Mouse (Mus musculus) embryonic facial prominence, embryonic 11.5 days (tissue): ENCODE measurements at regions not wholly inside any gene's neighbourhood (a gene's known extent, or its start where the extent isn't known, plus 50 kb on each side); places are given as distances from the start of the nearest gene placed in this dataset.

ENCODE experiments used
- ATAC-seq: fragments of 200-750 bp; cut with Nextera tagmentation; replicated peaks from 2 replicates; pipeline ENCODE4 v1.8.0; 2017; ENCODE audit warnings: low read depth; ENCODE audit not compliant: insufficient number of reproducible peaks, low FRiP score, low TSS enrichment
- DNase-seq: peaks from one replicate; pipeline ENCODE4 v3.0.0-alpha.2; 2015; ENCODE audit warnings: low spot score
- H3K27ac ChIP-seq: fragments of 300-500 bp; sonication (generic); replicated peaks from 2 replicates; pipeline ENCODE4 v1.5.1; 2014; ENCODE audit warnings: mild to moderate bottlenecking, low read depth, low read length, control low read depth
- H3K27me3 ChIP-seq: fragments of 300-500 bp; sonication (generic); 2 replicates; pipeline ENCODE4 v1.6.1; 2014; ENCODE audit warnings: mild to moderate bottlenecking, low read length, moderate library complexity, mixed read lengths; ENCODE audit not compliant: control insufficient read depth, insufficient read depth
- H3K36me3 ChIP-seq: fragments of 300-500 bp; sonication (generic); replicated peaks from 2 replicates; pipeline ENCODE4 v1.6.1; 2014; ENCODE audit warnings: low read depth, mild to moderate bottlenecking, low read length, moderate library complexity, mixed read lengths; ENCODE audit not compliant: control insufficient read depth, insufficient read depth
- H3K4me1 ChIP-seq: fragments of 300-500 bp; sonication (generic); 2 replicates; pipeline ENCODE4 v1.6.1; 2014; ENCODE audit warnings: low read length, mixed read lengths; ENCODE audit not compliant: control insufficient read depth, insufficient read depth
- H3K4me2 ChIP-seq: fragments of 300-500 bp; sonication (generic); 2 replicates; pipeline ENCODE4 v1.6.1; 2014; ENCODE audit warnings: low read depth, mild to moderate bottlenecking, control low read depth, low read length, moderate library complexity
- H3K4me3 ChIP-seq: fragments of 300-500 bp; sonication (generic); 2 replicates; pipeline ENCODE4 v1.5.1; 2014; ENCODE audit warnings: low read depth, low read length, control low read depth
- H3K9ac ChIP-seq: fragments of 300-500 bp; sonication (generic); replicated peaks from 2 replicates; pipeline ENCODE4 v1.6.1; 2014; ENCODE audit warnings: mild to moderate bottlenecking, control low read depth, low read length
- H3K9me3 ChIP-seq: fragments of 300-500 bp; sonication (generic); replicated peaks from 2 replicates; pipeline ENCODE4 v1.6.1; 2016; ENCODE audit warnings: mild to moderate bottlenecking, low read length, inconsistent platforms, mixed read lengths; ENCODE audit not compliant: control insufficient read depth
- WGBS: fragments of 180-500 bp; shearing (Covaris S2); extraction: QIAGEN DNeasy Blood & Tissue Kit; methylation state at CpG from one replicate; pipeline ENCODE4 v1.1.7; 2014; 5-methylcytosine and 5-hydroxymethylcytosine counted together

DNA sequence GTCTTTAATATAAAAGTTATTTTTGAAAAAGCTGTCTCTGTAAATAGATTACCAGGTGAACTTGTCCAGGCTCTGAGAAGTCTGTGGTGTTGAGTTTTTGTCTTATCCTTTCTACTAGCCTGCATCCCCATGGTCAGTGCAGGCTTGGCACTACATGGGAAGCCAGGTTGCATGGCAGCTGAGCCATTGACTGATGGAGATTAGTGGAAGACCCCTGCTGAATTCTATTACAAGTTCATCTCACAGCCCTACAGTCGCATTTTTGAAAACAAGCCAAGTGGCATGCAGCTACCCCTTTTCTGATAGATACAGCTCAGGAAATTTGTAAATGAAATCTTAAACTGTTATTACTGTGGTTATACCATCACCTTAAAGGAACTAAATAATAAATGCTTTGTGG lies 101.2 kb upstream of the Fam184a start:
- 86% methylated on average over 1 of the region's 1 CpGs for WGBS
- no peak for ATAC-seq

DNA sequence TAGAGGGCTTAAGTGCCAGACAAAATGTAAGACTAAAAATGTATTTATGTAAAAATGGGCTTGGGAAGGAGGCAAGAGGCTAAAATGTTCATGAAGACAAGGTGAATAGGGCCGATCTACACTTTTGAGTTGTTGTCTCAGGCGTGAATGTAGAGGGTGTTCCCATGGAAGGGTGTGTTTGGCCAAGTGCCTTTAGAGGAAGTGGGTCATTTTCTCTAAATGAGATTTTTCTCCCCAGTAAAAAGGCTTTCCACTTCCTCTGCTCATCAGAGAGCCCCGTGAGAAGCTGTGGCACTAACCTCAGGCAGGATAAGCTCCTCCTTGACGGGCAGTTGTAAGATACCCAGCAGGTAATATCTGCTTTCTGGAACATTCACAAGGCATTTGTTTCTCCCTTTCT lies 99.6 kb upstream of the Fam184a start:
- WGBS: 74% methylated on average over 4 of the region's 4 CpGs
- H3K4me2 ChIP-seq: no peak overlapping the region
- no peak for ATAC-seq

More for the DNA sequence above, 101.2 kb upstream of the Fam184a start:
- H3K9ac ChIP-seq: no peak overlapping the region
- H3K9me3 ChIP-seq: no peaks in the 10 kb centered on the region
- no peaks in the 10 kb centered on the region for H3K27me3 ChIP-seq
- no peak overlapping the region for H3K27ac ChIP-seq
- H3K4me1 ChIP-seq: no peaks in the 10 kb centered on the region
- no peak overlapping the region for H3K4me3 ChIP-seq
- H3K36me3 ChIP-seq: no peaks in the 10 kb centered on the region
- H3K4me2 ChIP-seq: no peak overlapping the region
- DNase-seq: no peak

GRCm38 (mm10) chr10:53813244-53813620 lies 62.3 kb upstream of the Fam184a start:
- ATAC-seq (no peak), DNase-seq (no peak)
- Histone ChIP-seq H3K4me3 (no peak overlapping the region), H3K9ac (no peak overlapping the region), H3K27ac (no peak overlapping the region), H3K4me1 (no peaks in the 10 kb centered on the region), H3K9me3 (no peaks in the 10 kb centered on the region), H3K4me2 (no peak overlapping the region), H3K36me3 (no peaks in the 10 kb centered on the region), H3K27me3 (no peaks in the 10 kb centered on the region)
- WGBS: 75% methylated on average over 2 of the region's 2 CpGs

More for the DNA sequence above, 99.6 kb upstream of the Fam184a start:
- no peak overlapping the region for H3K27ac ChIP-seq
- no peak for DNase-seq
- H3K4me1 ChIP-seq: no peaks in the 10 kb centered on the region
- H3K36me3 ChIP-seq: no peaks in the 10 kb centered on the region
- no peaks in the 10 kb centered on the region for H3K27me3 ChIP-seq
- H3K4me3 ChIP-seq: no peak overlapping the region
- H3K9ac ChIP-seq: no peak overlapping the region
- H3K9me3 ChIP-seq: no peaks in the 10 kb centered on the region

GRCm38 (mm10) chr10:53812597-53813243 lies 61.8 kb upstream of the Fam184a start:
- H3K4me3 ChIP-seq: no peak overlapping the region
- H3K27ac ChIP-seq: no peak overlapping the region
- peak; percentile 81 for DNase-seq
- H3K36me3 ChIP-seq: no peaks in the 10 kb centered on the region
- H3K9me3 ChIP-seq: no peaks in the 10 kb centered on the region
- no peaks in the 10 kb centered on the region for H3K27me3 ChIP-seq
- H3K4me2 ChIP-seq: no peak overlapping the region
- ATAC-seq: no peak
- no peaks in the 10 kb centered on the region for H3K4me1 ChIP-seq
- WGBS: 39% methylated on average over 7 of the region's 7 CpGs
- H3K9ac ChIP-seq: no peak overlapping the region

DNA sequence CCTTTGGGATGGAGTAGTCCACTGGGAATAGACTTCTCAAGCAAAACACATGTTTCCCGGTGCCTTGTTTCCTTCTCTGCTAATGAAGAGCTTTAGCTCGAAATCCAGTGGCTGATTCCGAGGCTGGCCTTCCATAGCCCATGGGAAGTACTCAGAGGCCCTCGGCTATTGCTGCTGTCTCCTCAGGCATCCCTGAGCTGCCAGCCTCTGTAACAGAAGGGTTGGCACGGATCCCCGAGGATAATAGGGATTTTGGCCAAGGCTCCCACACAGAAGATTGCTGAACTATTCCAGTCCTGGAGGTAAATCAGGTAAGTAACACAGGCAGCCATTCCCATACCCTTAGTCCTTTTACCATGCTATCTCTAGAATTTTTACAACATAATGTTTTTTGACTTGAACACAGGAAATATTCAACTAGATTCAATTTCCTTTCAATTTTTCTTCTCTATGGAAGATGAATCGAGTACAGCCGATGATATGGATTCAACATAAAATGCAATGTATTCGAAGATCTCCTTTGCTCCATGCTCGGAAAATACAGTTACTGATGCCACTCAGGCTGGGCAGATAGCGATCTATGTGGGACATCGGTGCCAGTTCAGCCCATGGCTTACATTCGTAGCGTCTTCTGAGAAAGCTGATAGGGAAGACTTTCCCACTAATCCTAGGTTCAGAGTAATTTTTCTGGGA lies 61.1 kb upstream of the Fam184a start:
- Histone ChIP-seq H3K27me3 (no peaks in the 10 kb centered on the region), H3K4me2 (no peak overlapping the region), H3K4me3 (no peak overlapping the region), H3K27ac (no peak overlapping the region), H3K4me1 (no peaks in the 10 kb centered on the region), H3K9ac (no peak overlapping the region), H3K9me3 (no peaks in the 10 kb centered on the region), H3K36me3 (no peaks in the 10 kb centered on the region)
- ATAC-seq: no peak
- 75% methylated on average over 14 of the region's 14 CpGs for WGBS
- no peak for DNase-seq

- Histone ChIP-seq H3K27me3 (no peaks in the 10 kb centered on the region), H3K36me3 (no peaks in the 10 kb centered on the region), H3K9ac (no peak overlapping the region), H3K9me3 (no peaks in the 10 kb centered on the region), H3K27ac (no peak overlapping the region), H3K4me1 (no peaks in the 10 kb centered on the region), H3K4me3 (no peak overlapping the region), H3K4me2 (no peak overlapping the region)
- no peak for ATAC-seq
- 54% methylated on average over 8 of the region's 8 CpGs for WGBS
- peak; percentile 31 for DNase-seq
Observed at GRCm38 (mm10) chr10:53806697-53807096, 55.8 kb upstream of the Fam184a start.

- no peak overlapping the region for H3K4me2 ChIP-seq
- H3K27ac ChIP-seq: no peak overlapping the region
- H3K4me3 ChIP-seq: no peak overlapping the region
- ATAC-seq (no peak), DNase-seq (peak; percentile 54)
- no peaks in the 10 kb centered on the region for H3K27me3 ChIP-seq
- WGBS: 30% methylated on average over 7 of the region's 7 CpGs
- H3K36me3 ChIP-seq: no peaks in the 10 kb centered on the region
- H3K4me1 ChIP-seq: no peaks in the 10 kb centered on the region
- H3K9ac ChIP-seq: no peak overlapping the region
- no peaks in the 10 kb centered on the region for H3K9me3 ChIP-seq
Observed at GRCm38 (mm10) chr10:53801048-53801641, 50.2 kb upstream of the Fam184a start.
